Mouse (Mus musculus): ENCODE results near the gene Tnrc18.

GRCm38 (mm10) chr5:142821974-142822285, 4.5 kb upstream of the Tnrc18 start:
- TF ChIP-seq CTCF (IDR thresholded peaks at IDR 0.05; ENCODE audit: borderline replicate concordance, insufficient read depth, low read depth, low read length) = no peak
- no peak for TF ChIP-seq POLR2A (IDR thresholded peaks at IDR 0.05; ENCODE audit: borderline replicate concordance, insufficient read depth, low read length)
